Mouse (Mus musculus): ENCODE results near the gene Kcnip2.
A peak's percentile ranks its signal among the peaks of the same experiment; 100 is the strongest.
"Not testable (repeated sequence)": the region's sequence is repeated elsewhere in the genome, so short reads cannot be mapped to it uniquely, and the experiment has no call there.

The Kcnip2 gene

GRCm38 (mm10) chr19:45812115-45812514, 3.7 kb downstream of the Kcnip2 start:
- peak; percentile 42 for DNase-seq (ENCODE audit: low read depth, low spot score)

GRCm38 (mm10) chr19:45811028-45811674, 4.7 kb downstream of the Kcnip2 start:
- peak; percentile 36 for DNase-seq (ENCODE audit: low read depth, low spot score)

DNA sequence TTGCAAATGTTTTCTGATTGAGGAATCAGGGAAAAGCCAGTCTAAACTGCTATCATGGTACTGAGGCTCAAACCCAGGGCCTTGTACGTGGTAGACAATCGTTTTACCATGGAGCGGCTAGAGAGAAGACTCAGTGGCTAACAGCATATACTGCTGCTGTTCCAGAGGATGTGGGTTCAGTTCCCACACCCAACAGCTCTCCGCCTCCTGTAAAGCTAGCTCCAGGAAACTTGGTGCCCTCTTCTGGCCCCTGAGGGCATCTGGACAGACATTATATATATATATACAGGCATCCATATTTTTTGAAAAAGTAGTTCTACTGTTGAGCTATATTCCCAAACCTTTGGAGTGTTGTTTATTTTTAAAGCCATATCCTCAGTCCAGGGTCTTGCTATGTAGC, 8.1 kb downstream of the Kcnip2 start:
- no peak for DNase-seq (ENCODE audit: low read depth, low spot score)

GRCm38 (mm10) chr19:45805817-45806216, 10.0 kb downstream of the Kcnip2 start:
- not testable (repeated sequence) for DNase-seq (ENCODE audit: low read depth, low spot score)

- DNase-seq (ENCODE audit: low read depth, low spot score): peak; percentile 67
These were observed 11.1 kb downstream of the Kcnip2 start for GRCm38 (mm10) chr19:45804593-45805368.

- DNase-seq (ENCODE audit: low read depth, low spot score): no peak
These were observed 12.5 kb downstream of the Kcnip2 start for GRCm38 (mm10) chr19:45803408-45803807.

DNA sequence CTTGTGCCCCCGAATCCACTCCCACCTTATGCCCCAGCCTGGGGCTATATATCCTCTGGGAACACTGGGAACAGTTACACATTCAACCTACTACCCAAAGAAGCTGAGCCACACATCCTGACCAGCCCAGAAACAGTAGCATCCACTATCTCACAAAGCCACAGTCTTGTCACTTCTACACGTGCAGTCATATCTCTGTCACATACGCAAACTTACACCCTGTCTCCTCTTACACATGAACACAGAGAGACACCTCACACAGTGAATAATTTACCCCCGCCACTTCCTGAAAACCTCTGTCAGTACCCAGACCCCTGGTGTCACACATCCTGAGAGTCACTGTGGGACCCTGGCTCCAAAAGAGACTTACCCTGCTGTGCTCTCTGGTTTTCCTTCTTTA, 13.2 kb downstream of the Kcnip2 start:
- no peak for DNase-seq (ENCODE audit: low read depth, low spot score)

- DNase-seq (ENCODE audit: low read depth, low spot score): no peak
These were observed 19.0 kb downstream of the Kcnip2 start for GRCm38 (mm10) chr19:45796879-45797278.

DNA sequence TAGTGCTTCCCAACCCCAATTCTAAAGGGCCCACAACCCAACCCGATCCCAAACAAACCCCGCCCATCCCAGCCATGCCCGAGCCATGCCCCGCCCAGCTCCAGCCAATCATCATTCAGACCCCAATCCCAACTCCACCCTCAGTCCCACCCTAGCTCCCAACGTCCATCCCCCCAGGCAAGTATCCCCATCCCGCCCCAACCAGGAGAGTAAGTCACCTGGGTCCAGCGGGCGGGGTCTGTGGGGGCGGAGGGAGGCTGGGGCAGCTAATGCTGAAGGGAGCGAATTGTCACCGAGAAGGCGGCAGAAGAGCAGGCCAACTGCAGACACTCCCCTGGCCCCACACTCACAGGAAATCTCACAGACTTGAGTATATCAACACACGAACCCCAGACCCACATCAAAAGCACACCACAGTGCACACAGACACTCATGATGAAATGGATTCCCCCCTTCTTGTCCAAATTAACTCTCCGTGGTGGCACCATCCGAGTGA, 19.8 kb downstream of the Kcnip2 start:
- no peak for DNase-seq (ENCODE audit: low read depth, low spot score)

- DNase-seq (ENCODE audit: low read depth, low spot score): no peak
These were observed 20.4 kb downstream of the Kcnip2 start for GRCm38 (mm10) chr19:45795406-45795944.

DNA sequence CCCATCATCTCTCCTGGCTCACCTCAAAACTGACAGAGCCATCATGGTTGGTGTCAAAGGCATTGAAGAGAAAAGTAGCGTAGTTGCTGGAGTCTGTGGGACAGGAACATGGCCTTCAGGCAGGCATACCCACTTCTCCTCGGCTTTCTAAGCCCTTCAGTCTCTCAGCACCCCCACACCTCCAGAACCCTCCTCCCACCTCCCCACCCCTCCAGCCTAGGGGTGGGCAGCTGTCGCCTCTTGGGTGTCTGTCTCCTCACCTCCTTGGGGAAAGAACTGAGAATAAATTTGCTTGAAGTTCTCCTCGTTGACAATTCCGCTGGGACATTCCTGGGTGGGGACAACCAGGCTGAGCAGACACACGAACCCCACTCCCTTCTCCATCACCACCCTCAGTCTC, 21.1 kb downstream of the Kcnip2 start:
- DNase-seq (ENCODE audit: low read depth, low spot score): no peak

DNA sequence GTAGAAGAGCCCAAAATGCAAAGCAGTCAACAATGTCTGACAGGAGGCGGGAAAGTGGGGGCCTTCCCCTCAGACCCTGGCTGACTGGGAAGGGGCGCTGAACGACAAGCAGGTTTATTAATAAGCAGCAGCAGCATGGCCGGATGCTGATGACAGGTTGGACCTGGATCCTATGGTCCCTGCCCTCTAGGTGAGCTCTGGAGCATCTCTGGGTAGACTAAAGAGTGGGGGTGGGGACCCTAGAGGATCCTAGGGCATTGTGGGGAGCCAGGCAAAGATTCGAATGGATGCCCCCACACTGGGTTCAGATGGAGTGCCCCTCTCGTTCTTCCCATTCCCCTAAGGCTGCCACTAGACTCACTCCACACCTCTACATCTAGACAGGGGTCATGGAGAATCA, 23.5 kb downstream of the Kcnip2 start:
- DNase-seq (ENCODE audit: low read depth, low spot score): no peak

DNA sequence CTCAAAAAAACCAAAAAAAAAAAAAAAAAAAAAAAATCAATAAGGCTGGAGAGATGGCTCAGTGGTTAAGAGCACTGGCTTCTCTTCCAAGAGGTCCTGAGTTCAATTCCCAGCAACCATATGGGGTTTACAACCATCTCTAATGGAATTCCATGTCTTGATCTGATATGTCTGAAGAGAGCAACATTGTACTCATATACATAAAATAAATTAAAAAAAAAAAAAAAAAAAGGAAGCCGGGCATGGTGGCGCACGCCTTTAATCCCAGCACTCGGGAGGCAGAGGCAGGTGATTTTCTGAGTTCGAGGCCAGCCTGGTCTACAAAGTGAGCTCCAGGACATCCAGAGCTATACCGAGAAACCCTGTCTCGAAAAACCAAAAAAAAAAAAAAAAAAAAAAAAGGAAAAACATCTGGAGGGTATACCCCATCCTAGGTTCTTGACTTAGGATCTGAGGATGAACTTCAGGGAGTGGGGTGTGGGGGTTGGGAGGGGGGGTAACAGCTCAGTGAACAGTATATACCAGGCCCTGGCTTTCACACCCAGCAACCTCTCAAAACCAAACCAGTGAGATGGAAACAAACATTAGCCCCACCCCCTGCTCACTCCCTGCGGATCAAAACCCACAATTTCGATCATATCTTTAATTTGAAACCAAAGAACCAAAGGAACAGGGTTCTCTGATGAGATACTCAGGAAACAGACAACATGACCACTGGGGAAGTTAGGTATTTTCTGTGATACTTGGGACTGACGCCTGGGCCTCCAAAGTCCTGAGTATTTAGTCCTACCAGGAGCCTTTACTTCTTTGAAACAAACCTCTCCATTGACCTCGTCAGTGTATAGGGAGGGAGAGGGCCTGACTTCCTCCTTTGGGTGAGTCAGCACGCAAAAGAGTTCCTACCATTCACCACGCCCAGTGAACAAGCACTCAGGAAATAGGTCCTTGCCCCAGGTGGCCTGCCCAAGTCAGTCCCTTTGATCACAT, 25.7 kb downstream of the Kcnip2 start:
- no peak for DNase-seq (ENCODE audit: low read depth, low spot score)

- no peak for DNase-seq (ENCODE audit: low read depth, low spot score)
These were observed 26.5 kb downstream of the Kcnip2 start for GRCm38 (mm10) chr19:45789365-45789764.

DNA sequence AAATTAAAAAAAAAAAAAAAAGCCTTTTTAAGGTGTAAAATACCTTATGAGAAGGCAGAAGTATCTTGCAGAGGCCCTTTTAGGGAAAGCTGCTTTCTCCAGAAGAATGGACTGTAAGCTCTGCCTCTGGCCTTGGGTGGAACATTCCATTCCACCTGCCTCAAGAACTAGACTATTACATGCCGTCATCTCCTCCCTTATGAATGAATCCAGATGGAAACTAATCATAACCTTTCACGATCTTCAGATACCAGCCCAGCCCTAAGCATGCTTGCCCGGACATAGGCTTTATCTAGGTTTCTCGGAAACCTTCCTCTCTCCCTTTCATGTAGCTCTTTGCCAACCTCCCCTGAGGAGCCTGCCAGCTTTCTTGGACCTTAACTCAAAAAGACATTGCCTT, 27.5 kb downstream of the Kcnip2 start:
- no peak for DNase-seq (ENCODE audit: low read depth, low spot score)

DNA sequence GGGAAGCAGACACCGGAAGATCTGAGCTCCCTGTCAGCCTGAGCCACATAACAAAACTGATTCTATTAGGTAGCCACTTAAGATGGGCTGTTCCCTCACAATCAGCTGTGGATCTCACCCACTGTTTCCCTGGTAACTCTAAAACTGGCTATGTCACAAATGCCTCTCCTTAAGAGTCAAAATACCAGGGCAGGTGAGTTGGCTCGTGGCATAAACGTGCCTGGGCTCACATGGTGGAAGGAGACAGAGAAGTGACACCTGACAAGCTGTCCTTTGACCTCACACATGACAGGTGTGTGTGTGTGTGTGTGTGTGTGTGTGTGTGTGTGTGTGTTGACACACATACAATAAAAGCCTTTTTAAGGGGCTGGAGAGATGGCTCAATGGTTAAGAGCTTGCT, 28.4 kb downstream of the Kcnip2 start:
- no peak for DNase-seq (ENCODE audit: low read depth, low spot score)

GRCm38 (mm10) chr19:45785470-45785869, 30.4 kb downstream of the Kcnip2 start:
- DNase-seq (ENCODE audit: low read depth, low spot score): no peak

DNA sequence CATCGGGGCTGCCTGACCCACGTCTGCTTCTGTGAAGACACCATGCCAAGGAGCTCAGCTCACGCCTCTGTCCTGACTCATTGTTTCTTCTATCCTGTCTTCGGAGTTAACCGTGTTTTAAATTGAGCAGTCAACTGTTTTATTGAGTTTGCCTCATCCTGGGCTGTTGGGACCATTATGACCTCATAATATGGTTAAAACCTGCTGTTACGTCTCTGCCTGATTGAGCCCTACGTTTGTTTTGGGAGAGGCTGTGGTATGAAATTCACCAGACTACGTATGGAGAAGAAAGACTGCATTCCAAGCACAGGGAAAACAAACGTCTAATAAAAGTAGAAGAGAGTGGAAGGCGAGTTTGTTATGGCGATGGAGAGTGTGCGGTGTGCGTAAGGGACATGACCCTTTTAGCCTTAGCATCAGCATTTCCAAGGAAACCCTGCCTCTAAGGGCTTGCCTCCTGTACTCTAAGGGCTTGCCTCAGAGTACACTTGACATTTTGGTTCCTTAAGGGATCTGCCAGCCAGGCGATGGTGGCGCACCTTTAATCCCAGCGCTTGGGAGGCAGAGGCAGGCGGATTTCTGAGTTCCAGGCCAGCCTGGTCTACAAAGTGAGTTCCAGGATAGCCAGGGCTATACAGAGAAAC, 31.8 kb downstream of the Kcnip2 start:
- DNase-seq (ENCODE audit: low read depth, low spot score): no peak

GRCm38 (mm10) chr19:45783181-45783932, 32.5 kb downstream of the Kcnip2 start, which contains the start of gene Mgea5:
Gene Mgea5, minus strand, starts transcription at chr19:45783837.
- DNase-seq (ENCODE audit: low read depth, low spot score): peak; percentile 99

DNA sequence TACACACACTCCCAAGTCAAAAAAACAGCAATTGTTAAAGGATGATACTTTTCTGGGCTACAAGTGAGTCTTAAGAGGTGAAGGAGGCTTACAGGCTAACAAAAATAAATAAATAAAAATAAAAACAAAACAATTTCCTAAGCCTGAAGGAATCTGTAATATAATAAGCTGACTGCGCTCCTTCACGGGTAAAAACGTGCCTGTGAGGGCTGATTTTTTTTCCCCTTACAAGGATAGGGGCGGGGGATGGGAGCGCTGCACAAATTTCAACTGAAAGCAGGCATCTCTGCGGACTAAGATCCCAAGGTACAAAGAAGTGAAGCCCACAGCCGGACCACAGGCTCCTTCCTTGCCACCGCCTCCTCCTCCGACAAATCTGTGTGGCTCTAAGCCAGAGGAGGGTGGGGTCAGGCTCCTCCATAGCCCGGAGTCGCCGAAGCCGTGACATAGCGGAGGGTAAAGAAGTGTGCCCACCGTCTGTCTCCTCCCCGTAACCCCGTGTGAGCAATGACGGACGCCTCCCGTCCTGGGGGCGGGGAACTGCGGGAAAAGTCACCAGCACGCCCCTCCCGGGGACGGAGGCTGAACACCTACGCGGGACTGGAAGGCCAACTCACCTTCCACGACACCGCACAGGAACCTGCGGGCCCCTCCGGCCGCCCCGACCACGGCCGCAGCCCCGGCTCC, 33.4 kb downstream of the Kcnip2 start:
- DNase-seq (ENCODE audit: low read depth, low spot score): peak; percentile 79
